Mouse (Mus musculus) macrophage (primary cell): ENCODE data around the gene Rsrp1. TPM values are rescaled to one million over a fixed set of nuclear protein-coding genes. Genes with fewer than 3 reads are reported as not detected.
"Not testable (repeated sequence)": the region's sequence is repeated elsewhere in the genome, so short reads cannot be mapped to it uniquely, and the experiment has no call there.

ENCODE experiments used
- H3K27ac ChIP-seq: fragments of 350-480 bp; formaldehyde crosslinking; 2 replicates; pipeline ENCODE4 v1.9.0; 2021
- H3K36me3 ChIP-seq: fragments of 350-480 bp; formaldehyde crosslinking; 2 replicates; pipeline ENCODE4 v1.9.0; 2021; ENCODE audit errors: inconsistent target
- H3K4me3 ChIP-seq: fragments of 350-480 bp; formaldehyde crosslinking; 2 replicates; pipeline ENCODE4 v1.9.0; 2021; ENCODE audit errors: inconsistent target
- H3K79me2 ChIP-seq: fragments of 350-480 bp; formaldehyde crosslinking; 2 replicates; pipeline ENCODE4 v1.9.0; 2021; ENCODE audit errors: inconsistent target
- WGBS: methylation state at CpG from one replicate; pipeline ENCODE4 v1.1.7; 2026; ENCODE audit warnings: inconsistent platforms; ENCODE audit not compliant: missing documents; 5-methylcytosine and 5-hydroxymethylcytosine counted together
- polyA plus RNA-seq: library from polyadenylated mRNA; stranded (reverse); fragments of 250-400 nt; gene quantifications from 3 replicates; pipeline ENCODE4 v1.2.4, GENCODE M21; 2018; ENCODE audit warnings: inconsistent platforms
- total RNA-seq, 78 experiments: library from RNA; depleted of rRNA; stranded (reverse); fragments of 250-400 nt; gene quantifications; 1 replicate in 9 of 78; 2 replicates in 24 of 78; 3 replicates in 43 of 78; 4 replicates in 2 of 78; pipeline ENCODE4 v1.2.4; 2018; ENCODE audit warnings: inconsistent platforms in 56 of 78

Gene Rsrp1
- 1,000 to 10,000 TPM; 1,324 to 5,431 (median 3,054) TPM for total RNA-seq (2018; cell fraction: chromatin; rRNA removed)
- total RNA-seq (2018; cell fraction: cytosol; rRNA removed), result 100 to 1,000 TPM in 20 of 26 experiments, 10 to 100 TPM in 6; 61.4 to 373 (median 140) TPM
- total RNA-seq (2018; cell fraction: nucleus; rRNA removed), result 1,000 to 10,000 TPM; 1,034 to 3,524 (median 2,239) TPM
- 194 to 679 TPM (median 250 TPM) in 3 replicates for polyA plus RNA-seq

DNA sequence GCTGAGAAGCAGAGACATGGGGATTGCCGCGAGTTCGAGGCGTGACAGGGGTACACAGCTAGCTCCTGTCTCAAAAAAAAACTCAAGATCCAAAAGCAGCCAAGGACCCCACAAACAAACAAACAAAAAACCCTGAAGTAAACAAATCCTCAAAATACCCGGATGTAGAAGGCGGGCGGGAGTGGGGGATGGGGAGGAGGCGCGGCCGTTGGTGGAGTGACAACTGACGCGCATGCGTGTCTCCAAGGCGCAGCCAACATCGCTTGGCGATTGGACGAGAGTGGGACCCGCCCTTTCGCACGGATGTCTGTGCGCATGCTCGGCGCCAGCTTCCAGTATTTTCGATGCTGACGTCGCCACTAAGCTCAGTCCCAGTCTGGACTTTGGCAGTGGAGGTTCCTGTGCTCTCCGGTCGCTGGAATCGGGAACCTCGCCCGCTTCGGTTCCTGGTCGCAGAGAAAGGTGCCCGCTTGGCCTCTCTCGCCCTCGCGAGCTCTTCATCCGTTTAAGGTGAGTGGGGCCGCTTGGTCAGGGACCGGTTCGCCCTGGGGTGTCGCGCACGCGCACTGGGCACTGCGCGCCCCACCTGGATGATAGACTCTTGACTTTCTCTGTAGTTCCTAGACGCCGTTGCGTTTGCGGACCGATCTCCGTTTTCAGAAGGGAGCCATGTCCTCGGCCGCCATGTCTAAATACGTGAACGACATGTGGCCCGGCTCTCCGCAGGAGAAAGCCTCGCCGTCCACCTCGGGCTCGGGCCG lies at the start of gene Rsrp1:
Gene Rsrp1 (plus strand): TSS at position 335 of the 761 bp plus-strand sequence.
- peak within 1 kb of the TSS; percentile 96 for H3K27ac ChIP-seq
- H3K79me2 ChIP-seq, result peaks cover 57% of the 10 kb centered on the region
- H3K36me3 ChIP-seq, result peaks cover 33% of the 10 kb centered on the region
- under 1% methylated on average over 64 of the region's 64 CpGs for WGBS
- peak within 1 kb of the TSS; percentile 85 for H3K4me3 ChIP-seq

GRCm38 (mm10) chr4:134876171-134876570 lies 47.2 kb upstream of the Rsrp1 start:
- no peak overlapping the region for H3K4me3 ChIP-seq
- 89% methylated on average over 9 of the region's 9 CpGs for WGBS
- H3K79me2 ChIP-seq, result no peaks in the 10 kb centered on the region
- H3K27ac ChIP-seq, result no peak overlapping the region
- H3K36me3 ChIP-seq, result no peaks in the 10 kb centered on the region

GRCm38 (mm10) chr4:134879410-134879981 lies 43.9 kb upstream of the Rsrp1 start:
- Histone ChIP-seq H3K79me2 (no peaks in the 10 kb centered on the region), H3K36me3 (no peaks in the 10 kb centered on the region), H3K4me3 (peak overlapping the region; percentile 14; the same call in 1 of the 2 replicates), H3K27ac (no peak overlapping the region)
- 11% methylated on average over 17 of the region's 17 CpGs for WGBS

DNA sequence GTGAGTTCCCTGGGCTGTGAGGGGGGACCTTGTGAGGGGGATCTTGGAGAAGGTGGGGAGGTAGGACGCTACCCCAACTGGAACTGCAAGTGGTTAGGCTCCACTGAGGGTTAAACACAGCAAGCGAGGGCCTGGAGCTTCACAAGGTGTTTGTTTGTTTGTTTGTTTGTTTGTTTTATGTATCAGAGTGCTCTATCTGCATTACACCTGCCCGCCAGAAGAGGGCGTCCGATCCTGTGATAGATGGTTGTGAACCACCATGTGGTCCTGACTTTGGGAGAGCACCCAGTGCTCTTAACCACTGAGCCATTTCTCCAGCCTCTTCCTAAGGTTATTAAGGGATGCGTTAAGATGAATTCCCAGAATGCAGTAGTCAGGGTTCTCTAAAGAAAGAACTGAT lies 43.4 kb upstream of the Rsrp1 start:
- no peak overlapping the region for H3K4me3 ChIP-seq
- no peak overlapping the region for H3K27ac ChIP-seq
- no peaks in the 10 kb centered on the region for H3K79me2 ChIP-seq
- H3K36me3 ChIP-seq, result no peaks in the 10 kb centered on the region
- 63% methylated on average over 6 of the region's 6 CpGs for WGBS

DNA sequence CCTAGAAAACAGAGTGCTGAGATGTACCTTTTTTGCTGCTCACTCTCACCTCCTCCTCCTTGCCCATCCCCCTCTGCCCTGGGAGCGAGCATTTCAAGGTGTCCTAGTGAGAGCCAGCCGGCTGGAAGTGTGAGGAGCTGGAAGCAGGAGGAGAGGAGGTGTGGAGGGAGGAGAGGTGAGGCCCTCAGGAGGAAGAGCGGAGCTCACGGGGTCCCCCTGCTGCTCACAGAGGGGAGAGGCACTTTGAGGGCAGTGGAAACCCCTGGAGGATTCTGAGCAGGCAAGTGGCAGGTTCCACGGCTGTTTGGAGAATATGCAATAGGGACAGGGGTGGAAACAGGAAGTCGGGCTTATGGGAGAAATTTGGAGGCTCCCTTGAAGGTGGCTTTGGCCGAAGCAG lies 40.1 kb upstream of the Rsrp1 start:
- Histone ChIP-seq H3K4me3 (no peak overlapping the region), H3K79me2 (no peaks in the 10 kb centered on the region), H3K27ac (no peak overlapping the region), H3K36me3 (no peaks in the 10 kb centered on the region)
- 45% methylated on average over 7 of the region's 7 CpGs for WGBS

DNA sequence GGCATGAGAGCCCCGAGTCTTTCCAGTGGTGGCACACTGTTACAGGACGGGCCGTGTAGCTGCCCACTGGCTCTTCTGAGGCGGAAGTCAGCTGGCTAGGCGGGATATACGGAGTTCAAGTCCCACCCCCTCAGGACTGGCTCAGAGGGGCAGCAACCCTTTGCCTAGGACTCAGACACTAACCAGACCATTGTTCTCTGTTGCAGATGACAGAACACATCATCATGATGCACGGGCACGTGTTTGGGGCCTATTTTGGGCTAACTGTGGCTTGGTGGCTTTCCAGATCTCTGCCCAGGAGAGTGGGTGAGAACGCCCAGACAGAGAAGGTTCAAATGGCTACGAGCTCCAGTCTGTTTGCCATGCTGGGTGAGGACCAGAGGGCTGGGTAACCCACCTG lies 39.6 kb upstream of the Rsrp1 start:
- H3K36me3 ChIP-seq, result no peaks in the 10 kb centered on the region
- 69% methylated on average over 10 of the region's 10 CpGs for WGBS
- H3K79me2 ChIP-seq, result no peaks in the 10 kb centered on the region
- no peak overlapping the region for H3K4me3 ChIP-seq
- no peak overlapping the region for H3K27ac ChIP-seq

DNA sequence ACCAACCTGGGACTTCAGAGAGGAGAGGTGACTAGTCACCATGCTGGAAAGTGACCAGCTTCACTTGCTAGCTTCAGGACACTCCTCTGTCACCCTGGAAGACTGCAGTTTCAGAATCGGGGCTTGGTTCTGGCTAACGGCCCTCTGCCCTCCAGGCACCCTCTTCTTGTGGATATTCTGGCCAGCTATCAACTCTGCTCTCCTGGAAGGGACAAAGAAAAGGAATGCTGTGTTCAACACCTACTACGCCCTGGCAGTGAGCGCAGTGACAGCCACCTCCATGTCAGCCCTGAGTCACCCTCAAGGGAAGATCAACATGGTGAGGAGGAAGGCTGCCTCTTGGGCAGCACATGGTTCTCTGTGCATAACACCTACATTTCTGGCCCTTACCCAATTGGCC lies 39.0 kb upstream of the Rsrp1 start:
- 85% methylated on average over 4 of the region's 4 CpGs for WGBS
- H3K36me3 ChIP-seq, result no peaks in the 10 kb centered on the region

DNA sequence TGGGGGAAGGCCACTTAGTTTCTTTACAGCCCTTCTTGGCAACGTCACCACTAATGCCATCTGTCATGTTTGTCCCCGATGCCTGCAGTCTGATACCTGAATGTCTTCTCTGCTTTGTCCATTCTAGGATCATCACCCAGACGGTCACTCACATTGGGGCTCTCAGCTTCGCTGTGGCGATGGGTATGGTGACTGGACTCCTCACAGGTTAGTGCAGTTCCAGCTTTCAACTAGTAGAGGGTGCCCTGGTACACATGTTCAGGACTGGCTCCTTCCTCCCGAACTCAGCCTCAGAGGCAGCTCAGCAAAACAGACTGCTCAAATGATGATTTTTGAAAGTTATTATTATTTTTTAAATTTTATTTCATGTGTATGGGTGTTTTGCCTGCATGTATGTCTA lies 31.3 kb upstream of the Rsrp1 start:
- no peak overlapping the region for H3K4me3 ChIP-seq
- no peaks in the 10 kb centered on the region for H3K79me2 ChIP-seq
- peaks cover 24% of the 10 kb centered on the region for H3K36me3 ChIP-seq
- 67% methylated on average over 6 of the region's 6 CpGs for WGBS
- H3K27ac ChIP-seq, result no peak overlapping the region

More for the DNA sequence above, 39.0 kb upstream of the Rsrp1 start:
- Histone ChIP-seq H3K27ac (no peak overlapping the region), H3K4me3 (no peak overlapping the region), H3K79me2 (no peaks in the 10 kb centered on the region)

- Histone ChIP-seq H3K4me3 (no peak overlapping the region), H3K36me3 (peaks cover 73% of the 10 kb centered on the region), H3K79me2 (no peaks in the 10 kb centered on the region; the same call in 1 of the 2 replicates), H3K27ac (no peak overlapping the region)
- 91% methylated on average over 6 of the region's 6 CpGs for WGBS
Observed at GRCm38 (mm10) chr4:134897256-134897655, 26.1 kb upstream of the Rsrp1 start.

DNA sequence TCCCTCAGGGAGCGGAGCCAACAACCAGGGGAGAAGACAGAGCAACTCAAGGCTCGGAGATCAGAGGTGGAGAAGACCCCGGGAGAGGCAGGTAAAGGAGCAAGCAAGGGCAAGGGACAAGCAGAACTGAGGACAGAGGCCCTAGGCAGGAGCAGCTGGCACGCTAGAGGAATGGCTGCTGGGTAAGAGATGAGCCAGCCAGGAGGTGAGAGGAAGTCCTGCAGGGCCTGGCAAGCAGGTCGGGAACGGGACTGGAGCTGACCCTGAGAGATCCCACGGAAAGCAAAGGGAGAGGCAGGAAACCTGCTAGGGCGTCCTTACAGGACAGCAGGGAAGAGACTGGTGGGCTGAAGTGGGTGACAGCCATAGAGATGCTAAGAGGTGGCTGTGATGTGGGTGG lies 22.3 kb upstream of the Rsrp1 start:
- Histone ChIP-seq H3K36me3 (peaks cover 97% of the 10 kb centered on the region), H3K4me3 (no peak overlapping the region), H3K79me2 (peaks cover 1% of the 10 kb centered on the region; the same call in 1 of the 2 replicates), H3K27ac (no peak overlapping the region)
- 96% methylated on average over 7 of the region's 8 CpGs for WGBS

DNA sequence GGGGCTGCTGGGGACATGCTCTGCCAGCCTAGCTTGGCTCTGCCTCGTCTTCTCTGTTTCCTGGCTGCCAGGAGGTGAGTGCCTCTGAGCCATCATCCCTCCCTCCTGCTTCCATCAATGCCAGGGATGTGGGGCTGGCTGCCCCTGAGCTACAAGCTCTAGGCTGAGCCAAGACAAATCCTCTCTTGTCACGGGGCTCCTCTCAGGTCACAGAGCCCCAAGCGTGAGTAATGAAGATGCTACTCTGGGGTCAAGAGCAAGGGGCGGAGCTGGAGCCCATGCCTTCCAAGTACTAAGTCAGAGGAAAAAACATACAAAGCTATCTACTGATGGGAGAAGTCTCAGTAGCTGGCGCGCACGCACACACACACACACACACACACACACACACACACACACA lies 20.3 kb upstream of the Rsrp1 start:
- WGBS, result 90% methylated on average over 4 of the region's 7 CpGs
- Histone ChIP-seq H3K27ac (no peak overlapping the region), H3K4me3 (no peak overlapping the region), H3K79me2 (peaks cover 20% of the 10 kb centered on the region; the same call in 1 of the 2 replicates), H3K36me3 (peaks cover 97% of the 10 kb centered on the region)

DNA sequence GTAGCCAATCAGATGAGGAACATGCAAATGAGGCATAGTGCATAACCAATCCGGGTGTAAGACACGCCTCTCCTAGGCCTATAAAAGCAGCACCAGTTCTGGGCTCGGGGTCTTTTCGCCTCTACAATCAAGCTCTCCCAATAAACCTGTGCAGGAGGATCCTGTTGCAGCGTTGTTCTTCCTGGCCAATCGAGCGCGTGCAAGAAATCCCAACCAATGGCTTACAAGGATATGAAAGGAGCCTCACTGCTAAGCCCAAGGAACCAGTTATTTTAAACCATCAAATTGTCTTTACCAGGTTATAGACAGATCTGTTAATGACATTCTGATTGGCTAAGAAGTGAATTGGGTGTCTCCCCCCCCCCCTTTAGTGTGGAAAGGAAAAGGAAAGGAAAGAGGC lies 12.0 kb upstream of the Rsrp1 start:
- WGBS, result 92% methylated on average over 4 of the region's 8 CpGs
- peaks cover 48% of the 10 kb centered on the region for H3K36me3 ChIP-seq
- H3K4me3 ChIP-seq, H3K27ac ChIP-seq: not testable (repeated sequence)
- H3K79me2 ChIP-seq, result peaks cover 92% of the 10 kb centered on the region

DNA sequence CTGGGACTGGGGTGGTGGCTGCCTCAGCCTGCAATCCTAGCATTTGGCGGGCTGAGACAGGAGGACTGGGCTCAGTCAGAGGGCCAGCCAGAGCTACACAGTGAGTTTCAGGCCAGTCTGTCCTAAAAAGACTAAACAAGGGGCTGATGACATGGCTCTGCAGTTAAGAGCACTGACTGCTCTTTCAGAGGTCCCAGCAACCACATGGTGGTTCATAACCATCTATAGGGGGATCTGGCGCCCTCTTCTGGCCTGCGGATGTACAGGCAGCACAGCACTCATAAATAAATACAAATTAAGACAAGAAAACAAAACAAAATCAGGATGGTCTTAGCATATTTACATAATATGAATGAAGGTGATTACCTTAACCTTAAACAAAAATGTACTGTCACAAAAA lies 10.0 kb upstream of the Rsrp1 start:
- WGBS, result 33% methylated on average over 3 of the region's 3 CpGs
- Histone ChIP-seq H3K27ac (peak overlapping the region; percentile 87), H3K79me2 (peaks cover 73% of the 10 kb centered on the region), H3K36me3 (peaks cover 28% of the 10 kb centered on the region), H3K4me3 (peak overlapping the region; percentile 79)

- WGBS, result under 1% methylated on average over 35 of the region's 43 CpGs
- peaks cover 65% of the 10 kb centered on the region for H3K79me2 ChIP-seq
- peak overlapping the region; percentile 79 for H3K4me3 ChIP-seq
- peak overlapping the region; percentile 87 for H3K27ac ChIP-seq
- H3K36me3 ChIP-seq, result peaks cover 19% of the 10 kb centered on the region
Observed at GRCm38 (mm10) chr4:134914122-134914863, 9.1 kb upstream of the Rsrp1 start.
